Mouse (Mus musculus): ENCODE data around the gene Olfr1066. TPM values are rescaled to one million over a fixed set of nuclear protein-coding genes. Genes with fewer than 3 reads are reported as not detected.
"Not testable (repeated sequence)": the region's sequence is repeated elsewhere in the genome, so short reads cannot be mapped to it uniquely, and the experiment has no call there.

The Olfr1066 gene
- polyA plus RNA-seq (2015; fragmentation: Nextera tagmentation; extraction: Ambion mirVana) = not detected in 2 replicates

DNA sequence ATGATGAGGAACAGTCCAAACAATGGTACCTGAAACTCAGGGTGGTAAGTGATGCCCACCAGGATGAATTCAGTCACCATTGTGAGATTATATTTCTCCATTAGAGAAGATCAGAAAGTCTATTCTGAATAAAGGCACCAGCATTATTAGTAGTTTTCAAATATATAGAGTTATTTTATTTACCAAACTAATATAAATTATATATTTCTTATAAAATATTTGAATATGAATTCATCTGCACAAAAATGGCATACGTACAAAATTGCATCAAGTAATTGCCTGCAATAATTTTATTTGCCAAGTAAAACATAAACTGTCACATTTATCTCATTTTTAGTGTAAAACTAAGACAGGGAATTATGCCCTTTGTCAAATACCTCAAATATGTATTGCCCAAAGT, at the start of gene Olfr1066:
Gene Olfr1066, minus strand, starts transcription at position 101 of the 400 bp plus-strand sequence.
- Histone ChIP-seq H3K27me3 (no peaks in the 10 kb centered on the region), H3K4me1 (no peaks in the 10 kb centered on the region), H3K4me2 (no peak within 1 kb of the TSS), H3K27ac (no peak within 1 kb of the TSS), H3K36me3 (no peaks in the 10 kb centered on the region), H3K9ac (no peak within 1 kb of the TSS), H3K9me3 (no peaks in the 10 kb centered on the region), H3K4me3 (no peak within 1 kb of the TSS)
- ATAC-seq (ENCODE audit: insufficient number of reproducible peaks, low FRiP score, low TSS enrichment, low read depth) = no peak
- WGBS = 78% methylated on average over 1 of the region's 1 CpGs

DNA sequence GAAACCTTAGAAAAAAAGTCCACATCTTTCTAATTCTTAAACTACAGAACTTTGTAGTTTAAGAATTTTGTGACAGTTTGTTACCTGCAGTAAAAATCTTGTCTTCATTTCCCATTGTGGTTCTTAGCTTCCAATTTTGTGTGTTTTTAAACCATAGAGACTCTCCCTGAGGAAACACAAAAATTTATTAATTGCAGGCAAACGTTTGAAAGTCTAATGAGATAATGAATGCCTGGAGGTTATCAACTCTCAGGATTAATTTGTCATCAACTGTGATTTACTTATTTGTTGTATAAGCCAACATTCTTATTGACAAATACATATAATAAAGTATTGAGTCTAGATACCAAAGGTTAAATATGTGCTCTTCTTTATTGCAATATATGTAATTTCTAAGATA, 31.2 kb upstream of the Olfr1066 start, which contains the start of gene Olfr228:
Gene Olfr228, minus strand, starts transcription at position 101 of the 400 bp plus-strand sequence.
- no peak for ATAC-seq (ENCODE audit: insufficient number of reproducible peaks, low FRiP score, low TSS enrichment, low read depth)
- WGBS = 22% methylated on average over 1 of the region's 1 CpGs
- Histone ChIP-seq H3K27ac (no peak within 1 kb of the TSS), H3K4me3 (no peak within 1 kb of the TSS), H3K4me1 (no peaks in the 10 kb centered on the region), H3K36me3 (no peaks in the 10 kb centered on the region), H3K4me2 (no peak within 1 kb of the TSS), H3K9ac (no peak within 1 kb of the TSS), H3K27me3 (no peaks in the 10 kb centered on the region), H3K9me3 (no peaks in the 10 kb centered on the region)

GRCm38 (mm10) chr2:86464442-86465109, 8.5 kb upstream of the Olfr1066 start:
- no peak for ATAC-seq (ENCODE audit: insufficient number of reproducible peaks, low FRiP score, low TSS enrichment, low read depth)
- no peaks in the 10 kb centered on the region for H3K4me1 ChIP-seq
- no peak overlapping the region for H3K9ac ChIP-seq
- no peak overlapping the region for H3K4me2 ChIP-seq
- H3K27ac ChIP-seq = no peak overlapping the region
- no peaks in the 10 kb centered on the region for H3K9me3 ChIP-seq
- H3K36me3 ChIP-seq = no peaks in the 10 kb centered on the region
- no peak overlapping the region for H3K4me3 ChIP-seq
- H3K27me3 ChIP-seq = no peaks in the 10 kb centered on the region
- 32% methylated on average over 10 of the region's 10 CpGs for WGBS

GRCm38 (mm10) chr2:86460434-86460833, 4.4 kb upstream of the Olfr1066 start:
- Histone ChIP-seq H3K9me3 (no peaks in the 10 kb centered on the region), H3K4me3 (no peak overlapping the region), H3K4me1 (no peaks in the 10 kb centered on the region), H3K27ac (no peak overlapping the region), H3K9ac (no peak overlapping the region), H3K27me3 (no peaks in the 10 kb centered on the region), H3K4me2 (no peak overlapping the region), H3K36me3 (no peaks in the 10 kb centered on the region)
- WGBS = 85% methylated on average over 1 of the region's 1 CpGs
- ATAC-seq (ENCODE audit: insufficient number of reproducible peaks, low FRiP score, low TSS enrichment, low read depth) = no peak

GRCm38 (mm10) chr2:86450491-86450890, 5.6 kb downstream of the Olfr1066 start, which contains the start of gene Olfr1065:
Gene Olfr1065, minus strand, starts transcription at chr2:86450591.
- not testable (repeated sequence) for H3K36me3 ChIP-seq; H3K4me1 ChIP-seq; H3K9me3 ChIP-seq; H3K4me2 ChIP-seq; H3K4me3 ChIP-seq; ATAC-seq (ENCODE audit: insufficient number of reproducible peaks, low FRiP score, low TSS enrichment, low read depth); H3K27ac ChIP-seq; H3K9ac ChIP-seq; H3K27me3 ChIP-seq
- WGBS = 82% methylated on average over 1 of the region's 1 CpGs

- H3K9me3 ChIP-seq; ATAC-seq (ENCODE audit: insufficient number of reproducible peaks, low FRiP score, low TSS enrichment, low read depth); H3K4me3 ChIP-seq; H3K9ac ChIP-seq; H3K4me1 ChIP-seq; H3K4me2 ChIP-seq; H3K36me3 ChIP-seq; H3K27ac ChIP-seq; H3K27me3 ChIP-seq: not testable (repeated sequence)
- WGBS = 70% methylated on average over 1 of the region's 1 CpGs
These were observed 14.0 kb downstream of the Olfr1066 start for GRCm38 (mm10) chr2:86442101-86442500.

DNA sequence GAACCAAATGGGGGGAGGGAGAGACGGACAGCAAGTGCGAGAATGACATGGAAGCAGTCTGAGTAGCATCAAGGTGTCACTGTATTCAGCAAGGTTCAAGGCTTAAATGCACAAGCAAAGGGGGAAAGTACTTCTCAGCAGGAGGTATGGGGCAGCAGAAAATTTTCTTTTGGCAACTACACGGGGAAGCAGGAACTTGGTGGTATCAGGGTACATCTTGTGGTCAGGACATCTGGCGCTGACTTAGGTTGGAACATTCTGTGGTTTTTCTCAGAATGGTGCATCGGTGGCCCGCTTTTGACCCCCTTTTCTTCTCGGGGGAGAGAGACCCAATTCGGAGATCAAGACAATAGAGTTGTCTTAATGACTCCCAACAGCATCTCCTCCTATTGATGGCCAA, 27.6 kb downstream of the Olfr1066 start:
- not testable (repeated sequence) for ATAC-seq (ENCODE audit: insufficient number of reproducible peaks, low FRiP score, low TSS enrichment, low read depth); H3K4me1 ChIP-seq; H3K4me2 ChIP-seq; H3K27me3 ChIP-seq; H3K9ac ChIP-seq; H3K27ac ChIP-seq; H3K9me3 ChIP-seq; H3K36me3 ChIP-seq; H3K4me3 ChIP-seq
- WGBS = 89% methylated on average over 8 of the region's 8 CpGs

- not testable (repeated sequence) for H3K36me3 ChIP-seq; H3K4me3 ChIP-seq; H3K9me3 ChIP-seq; ATAC-seq (ENCODE audit: insufficient number of reproducible peaks, low FRiP score, low TSS enrichment, low read depth); H3K27ac ChIP-seq; H3K9ac ChIP-seq; H3K27me3 ChIP-seq; H3K4me1 ChIP-seq; H3K4me2 ChIP-seq
These were observed 29.4 kb downstream of the Olfr1066 start, which contains the start of gene Olfr1062 for GRCm38 (mm10) chr2:86426649-86427048. Gene Olfr1062, minus strand, starts transcription at chr2:86426749.

DNA sequence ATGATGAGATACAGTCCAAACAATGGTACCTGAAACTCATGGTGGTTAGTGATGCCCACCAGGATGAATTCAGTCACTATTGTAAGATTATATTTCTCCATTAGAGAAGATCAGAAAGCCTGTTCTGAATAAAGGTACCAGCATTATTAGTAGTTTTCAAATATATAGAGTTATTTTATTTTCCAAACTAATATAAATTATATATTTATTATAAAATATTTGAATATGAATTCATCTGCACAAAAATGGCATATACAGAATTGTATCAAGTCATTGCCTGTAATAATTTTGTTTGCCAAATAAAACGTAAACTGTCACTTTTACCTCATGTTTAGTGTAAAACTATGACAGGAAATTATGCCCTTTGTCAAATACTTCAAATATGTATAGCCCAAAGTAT, 42.1 kb downstream of the Olfr1066 start, which contains the start of gene Olfr1061:
Gene Olfr1061, minus strand, starts transcription at position 101 of the 400 bp plus-strand sequence.
- H3K27me3 ChIP-seq = no peaks in the 10 kb centered on the region
- H3K4me1 ChIP-seq = no peaks in the 10 kb centered on the region
- no peak within 1 kb of the TSS for H3K4me2 ChIP-seq
- ATAC-seq (ENCODE audit: insufficient number of reproducible peaks, low FRiP score, low TSS enrichment, low read depth) = no peak
- H3K9ac ChIP-seq = no peak within 1 kb of the TSS
- H3K9me3 ChIP-seq = no peaks in the 10 kb centered on the region
- no peak within 1 kb of the TSS for H3K4me3 ChIP-seq
- H3K36me3 ChIP-seq = no peaks in the 10 kb centered on the region
- H3K27ac ChIP-seq = no peak within 1 kb of the TSS
- WGBS = 76% methylated on average over 1 of the region's 1 CpGs

Other genes starting within 250 kb of the Olfr1066 start
- gene Olfr1046, start 237.0 kb downstream of the Olfr1066 start, polyA plus RNA-seq (2015; fragmentation: Nextera tagmentation; extraction: Ambion mirVana) = not detected in 2 replicates
- gene Olfr1047, start 224.9 kb downstream of the Olfr1066 start, polyA plus RNA-seq (2015; fragmentation: Nextera tagmentation; extraction: Ambion mirVana) = not detected in 2 replicates
- not detected in 2 replicates for gene Olfr1048, start 216.0 kb downstream of the Olfr1066 start, polyA plus RNA-seq (2015; fragmentation: Nextera tagmentation; extraction: Ambion mirVana)
- gene Olfr1049, start 197.9 kb downstream of the Olfr1066 start, polyA plus RNA-seq (2015; fragmentation: Nextera tagmentation; extraction: Ambion mirVana) = not detected in 2 replicates
- not detected in 2 replicates for gene Olfr1051, start 177.2 kb downstream of the Olfr1066 start, polyA plus RNA-seq (2015; fragmentation: Nextera tagmentation; extraction: Ambion mirVana)
- not detected in 2 replicates for gene Olfr1052, start 163.8 kb downstream of the Olfr1066 start, polyA plus RNA-seq (2015; fragmentation: Nextera tagmentation; extraction: Ambion mirVana)
- gene Olfr1053, start 141.0 kb downstream of the Olfr1066 start, polyA plus RNA-seq (2015; fragmentation: Nextera tagmentation; extraction: Ambion mirVana) = not detected in 2 replicates
- gene Olfr1054, start 120.8 kb downstream of the Olfr1066 start, polyA plus RNA-seq (2015; fragmentation: Nextera tagmentation; extraction: Ambion mirVana) = not detected in 2 replicates
- not detected in 2 replicates for gene Olfr1055, start 106.0 kb downstream of the Olfr1066 start, polyA plus RNA-seq (2015; fragmentation: Nextera tagmentation; extraction: Ambion mirVana)
- not detected in 2 replicates for gene Olfr1056, start 93.8 kb downstream of the Olfr1066 start, polyA plus RNA-seq (2015; fragmentation: Nextera tagmentation; extraction: Ambion mirVana)
- not detected in 2 replicates for gene Olfr1057, start 77.9 kb downstream of the Olfr1066 start, polyA plus RNA-seq (2015; fragmentation: Nextera tagmentation; extraction: Ambion mirVana)
- not detected in 2 replicates for gene Olfr1058, start 67.7 kb downstream of the Olfr1066 start, polyA plus RNA-seq (2015; fragmentation: Nextera tagmentation; extraction: Ambion mirVana)
- gene Olfr1061, start 42.2 kb downstream of the Olfr1066 start, polyA plus RNA-seq (2015; fragmentation: Nextera tagmentation; extraction: Ambion mirVana) = not detected in 2 replicates
- gene Olfr1062, start 29.5 kb downstream of the Olfr1066 start, polyA plus RNA-seq (2015; fragmentation: Nextera tagmentation; extraction: Ambion mirVana) = not detected in 2 replicates
- gene Olfr1065, start 5.7 kb downstream of the Olfr1066 start, polyA plus RNA-seq (2015; fragmentation: Nextera tagmentation; extraction: Ambion mirVana) = not detected in 2 replicates
- gene Olfr228, start 31.1 kb upstream of the Olfr1066 start, polyA plus RNA-seq (2015; fragmentation: Nextera tagmentation; extraction: Ambion mirVana) = not detected in 2 replicates
- not detected in 2 replicates for gene Olfr1076, start 52.2 kb upstream of the Olfr1066 start, polyA plus RNA-seq (2015; fragmentation: Nextera tagmentation; extraction: Ambion mirVana)
- gene Olfr1079, start 86.2 kb upstream of the Olfr1066 start, polyA plus RNA-seq (2015; fragmentation: Nextera tagmentation; extraction: Ambion mirVana) = not detected in 2 replicates
- not detected in 2 replicates for gene Olfr1080, start 102.0 kb upstream of the Olfr1066 start, polyA plus RNA-seq (2015; fragmentation: Nextera tagmentation; extraction: Ambion mirVana)
- gene Olfr1082, start 142.7 kb upstream of the Olfr1066 start, polyA plus RNA-seq (2015; fragmentation: Nextera tagmentation; extraction: Ambion mirVana) = not detected in 2 replicates
- not detected in 2 replicates for gene Olfr1084, start 183.5 kb upstream of the Olfr1066 start, polyA plus RNA-seq (2015; fragmentation: Nextera tagmentation; extraction: Ambion mirVana)
- gene Olfr1085, start 205.8 kb upstream of the Olfr1066 start, polyA plus RNA-seq (2015; fragmentation: Nextera tagmentation; extraction: Ambion mirVana) = not detected in 2 replicates
- not detected in 2 replicates for gene Olfr1086, start 223.8 kb upstream of the Olfr1066 start, polyA plus RNA-seq (2015; fragmentation: Nextera tagmentation; extraction: Ambion mirVana)
- gene Olfr1087, start 242.1 kb upstream of the Olfr1066 start, polyA plus RNA-seq (2015; fragmentation: Nextera tagmentation; extraction: Ambion mirVana) = not detected in 2 replicates

Measured in limb, embryonic 15.5 days (tissue).